Comparison of ENCODE assay signal across 23 mouse cellular contexts in the genomic region with DNA sequence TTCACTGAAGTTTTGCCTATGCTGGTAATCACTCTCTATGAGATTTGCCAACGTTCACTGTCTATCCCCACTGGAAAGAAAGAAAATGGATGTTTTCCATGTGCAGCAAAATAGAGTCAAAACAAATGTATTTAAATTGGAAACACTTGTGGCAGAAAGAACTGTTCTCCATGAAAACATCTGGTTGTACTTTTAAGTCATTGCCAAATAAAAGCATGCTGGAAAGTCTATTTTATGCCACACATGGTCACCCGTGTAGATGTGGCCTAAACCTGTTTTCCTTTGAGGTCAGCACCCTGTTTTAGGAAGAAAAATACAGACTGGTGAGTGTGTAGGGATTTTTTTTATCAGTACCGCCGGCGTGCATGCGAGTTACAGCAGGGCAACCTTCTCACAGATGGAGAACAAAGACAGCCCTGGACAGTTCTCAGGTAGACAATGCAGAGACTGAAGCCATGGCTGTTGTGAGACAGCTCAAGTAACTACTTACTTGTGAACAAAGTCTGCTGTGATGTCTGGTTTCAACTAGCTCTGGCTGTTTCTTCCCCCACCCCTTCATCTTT. TPM values are rescaled to one million over a fixed set of nuclear protein-coding genes. Genes with fewer than 3 reads are reported as not detected.
DNase-seq lines count a peak whose midpoint lies in the region; ATAC-seq and TF ChIP-seq lines count a peak whose summit lies in the region.
"Had no signal": no experiment of that assay in that cellular context is flagged by ENCODE, and none has a peak within 500 bp of the region (broad histone marks: within the 10 kb centered on the region; RNA-seq: fewer than 3 reads in every experiment).

No protein-coding gene starts in this region.

- TF ChIP-seq EP300 in liver, postnatal 0 days (IDR thresholded peaks at IDR 0.05; ENCODE audit: low read depth): no peak

- no peak overlapping the region for H3K4me3 ChIP-seq in forebrain, embryonic 10.5 days
- no peak overlapping the region for H3K4me3 ChIP-seq in forebrain, embryonic 14.5 days (ENCODE audit: low read depth, low read length)
- H3K4me3 ChIP-seq in embryonic facial prominence, embryonic 10.5 days: no peak overlapping the region
- no peak overlapping the region for H3K4me3 ChIP-seq in liver, postnatal 0 days (ENCODE audit: low read depth, low read length)
- H3K4me3 ChIP-seq: forebrain, embryonic 12.5 days; heart, embryonic 13.5 days; liver, embryonic 13.5 days; midbrain, embryonic 15.5 days had no signal

- TF ChIP-seq CTCF in liver, postnatal 0 days (IDR thresholded peaks at IDR 0.05; ENCODE audit: low read depth): no peak

- 0 out of 2 replicates have a peak overlapping the region, but pooled peaks have one; percentile 25 for H3K27ac ChIP-seq in forebrain, embryonic 10.5 days
- H3K27ac ChIP-seq in forebrain, embryonic 14.5 days (ENCODE audit: low read depth, low read length): no peak overlapping the region
- H3K27ac ChIP-seq in embryonic facial prominence, embryonic 10.5 days (replicated peaks): peak overlapping the region; percentile 76
- no peak overlapping the region for H3K27ac ChIP-seq in liver, postnatal 0 days (ENCODE audit: low read depth)
- H3K27ac ChIP-seq: forebrain, embryonic 12.5 days; heart, embryonic 13.5 days; liver, embryonic 13.5 days; midbrain, embryonic 15.5 days had no signal

- no peak for DNase-seq in forebrain, embryonic 10.5 days (ENCODE audit: extremely low spot score, low spot score)
- DNase-seq in forebrain, embryonic 14.5 days (ENCODE audit: low spot score): no peak
- DNase-seq in embryonic facial prominence, embryonic 10.5 days (ENCODE audit: low spot score): peak; percentile 55
- DNase-seq in forelimb bud, embryonic 11.5 days (ENCODE audit: low read depth, low spot score): peak; percentile 79
- peak; percentile 34 for DNase-seq in mesoderm, embryonic 11.5 days (ENCODE audit: low read depth, low spot score)
- no peak for DNase-seq in gastrocnemius, adult 18-20 months (ENCODE audit: low spot score)
- DNase-seq in liver, postnatal 0 days: no peak
- DNase-seq in gastrocnemius, adult 8-10 months (ENCODE audit: low spot score in 2 of 2): no peak
- DNase-seq: adrenal gland, postnatal 10 days; cerebellum, adult 18-20 months; heart, postnatal 4 days; kidney, adult 9 months; kidney, postnatal 36 days; layer of hippocampus, adult 9-11 months; liver, embryonic 13.5 days; right cerebral cortex, adult 18-20 months had no signal

- ATAC-seq in forebrain, embryonic 14.5 days: no peak
- ATAC-seq in liver, postnatal 0 days: no peak
- ATAC-seq: midbrain, embryonic 15.5 days had no signal

- no peak overlapping the region for H3K9ac ChIP-seq in forebrain, embryonic 14.5 days (ENCODE audit: low read length)
- no peak overlapping the region for H3K9ac ChIP-seq in liver, postnatal 0 days (replicated peaks)
- H3K9ac ChIP-seq: forebrain, embryonic 12.5 days; heart, embryonic 13.5 days; liver, embryonic 13.5 days; midbrain, embryonic 15.5 days had no signal

- no peak overlapping the region for H3K4me2 ChIP-seq in forebrain, embryonic 14.5 days (ENCODE audit: low read length)
- H3K4me2 ChIP-seq in liver, postnatal 0 days (ENCODE audit: low read depth, low read length): no peak overlapping the region
- H3K4me2 ChIP-seq: forebrain, embryonic 12.5 days; heart, embryonic 13.5 days; liver, embryonic 13.5 days; midbrain, embryonic 15.5 days had no signal

- no peaks in the 10 kb centered on the region for H3K4me1 ChIP-seq in forebrain, embryonic 10.5 days
- H3K4me1 ChIP-seq in forebrain, embryonic 14.5 days (ENCODE audit: control insufficient read depth, insufficient read depth, low read length): no peaks in the 10 kb centered on the region
- peaks cover 6% of the 10 kb centered on the region; the same call in 1 of the 2 replicates for H3K4me1 ChIP-seq in embryonic facial prominence, embryonic 10.5 days
- no peaks in the 10 kb centered on the region for H3K4me1 ChIP-seq in liver, postnatal 0 days (ENCODE audit: insufficient read depth)
- H3K4me1 ChIP-seq: forebrain, embryonic 12.5 days; heart, embryonic 13.5 days; liver, embryonic 13.5 days; midbrain, embryonic 15.5 days had no signal

- H3K9me3 ChIP-seq in forebrain, embryonic 10.5 days: no peaks in the 10 kb centered on the region
- H3K9me3 ChIP-seq in forebrain, embryonic 14.5 days (replicated peaks; ENCODE audit: control insufficient read depth, low read length): no peaks in the 10 kb centered on the region
- no peaks in the 10 kb centered on the region for H3K9me3 ChIP-seq in embryonic facial prominence, embryonic 10.5 days
- H3K9me3 ChIP-seq in liver, postnatal 0 days (ENCODE audit: low read length): no peaks in the 10 kb centered on the region
- H3K9me3 ChIP-seq: forebrain, embryonic 12.5 days; heart, embryonic 13.5 days; liver, embryonic 13.5 days; midbrain, embryonic 15.5 days had no signal

- 72% methylated on average over 6 of the region's 6 CpGs for WGBS in forebrain, embryonic 10.5 days
- WGBS in forebrain, embryonic 14.5 days: 88% methylated on average over 6 of the region's 6 CpGs
- 39% methylated on average over 6 of the region's 6 CpGs for WGBS in embryonic facial prominence, embryonic 10.5 days
- 76% methylated on average over 6 of the region's 6 CpGs for whole genome bisulfite sequencing in liver, postnatal 0 days (ENCODE audit: insufficient replicate concordance)

- H3K27me3 ChIP-seq in forebrain, embryonic 10.5 days (ENCODE audit: poor library complexity, severe bottlenecking): no peaks in the 10 kb centered on the region
- H3K27me3 ChIP-seq in forebrain, embryonic 14.5 days (replicated peaks; ENCODE audit: control insufficient read depth, insufficient read depth, low read length): no peaks in the 10 kb centered on the region
- no peaks in the 10 kb centered on the region for H3K27me3 ChIP-seq in embryonic facial prominence, embryonic 10.5 days (replicated peaks; ENCODE audit: low read depth, poor library complexity, severe bottlenecking)
- no peaks in the 10 kb centered on the region for H3K27me3 ChIP-seq in liver, postnatal 0 days (ENCODE audit: insufficient read depth, low read length)
- H3K27me3 ChIP-seq: forebrain, embryonic 12.5 days; heart, embryonic 13.5 days; liver, embryonic 13.5 days; midbrain, embryonic 15.5 days had no signal

- no peaks in the 10 kb centered on the region for H3K36me3 ChIP-seq in forebrain, embryonic 10.5 days (replicated peaks)
- no peaks in the 10 kb centered on the region for H3K36me3 ChIP-seq in forebrain, embryonic 14.5 days (ENCODE audit: control insufficient read depth, insufficient read depth, low read length)
- H3K36me3 ChIP-seq in embryonic facial prominence, embryonic 10.5 days (replicated peaks): no peaks in the 10 kb centered on the region
- no peaks in the 10 kb centered on the region for H3K36me3 ChIP-seq in liver, postnatal 0 days (replicated peaks; ENCODE audit: insufficient read depth, low read length)
- H3K36me3 ChIP-seq: forebrain, embryonic 12.5 days; heart, embryonic 13.5 days; liver, embryonic 13.5 days; midbrain, embryonic 15.5 days had no signal

RNA-seq across cellular contexts. Expression of gene Gm28710, which starts 12.9 kb away (rescaled TPM):
- 0.05 TPM in 1 of 2 replicates, not detected in the other for polyA plus RNA-seq in forebrain, embryonic 10.5 days (2016; fragmentation: Nextera tagmentation; extraction: Ambion mirVana)
- not detected in 2 replicates for polyA plus RNA-seq in forebrain, embryonic 14.5 days (2014; fragmentation: Nextera tagmentation; extraction: Ambion mirVana)
- polyA plus RNA-seq in embryonic facial prominence, embryonic 10.5 days (2016; fragmentation: Nextera tagmentation; extraction: Ambion mirVana): 0.05 TPM in 1 of 2 replicates, not detected in the other
- not detected for total RNA-seq in gastrocnemius, adult 18-20 months (2021)
- not detected in 2 replicates for polyA plus RNA-seq in liver, postnatal 0 days (2015; fragmentation: Nextera tagmentation; extraction: Ambion mirVana)
- not detected for total RNA-seq in gastrocnemius, adult 8-10 months (2022)
- total RNA-seq: adrenal gland, postnatal 10 days; granulocyte monocyte progenitor cell, adult 5-6 weeks; heart, postnatal 4 days; MEL had no signal
- polyA plus RNA-seq: forebrain, embryonic 12.5 days; heart, embryonic 13.5 days; liver, embryonic 13.5 days; lung, embryonic 16.5 days; midbrain, embryonic 15.5 days; stomach, embryonic 14.5 days had no signal

Comparison
In these comparisons a context has a peak if more than half of its experiments do, and no peak if none do; other contexts are left out.
1. H3K27ac ChIP-seq: peak in forebrain, embryonic 10.5 days (single experiment) and embryonic facial prominence, embryonic 10.5 days (single experiment); none in forebrain, embryonic 14.5 days (single experiment) and liver, postnatal 0 days (single experiment).
2. DNase-seq: peak in embryonic facial prominence, embryonic 10.5 days (single experiment), forelimb bud, embryonic 11.5 days (single experiment) and mesoderm, embryonic 11.5 days (single experiment); none in forebrain, embryonic 10.5 days (single experiment), forebrain, embryonic 14.5 days (single experiment), gastrocnemius, adult 18-20 months (single experiment), liver, postnatal 0 days (single experiment) and gastrocnemius, adult 8-10 months (0 of 2).